Mouse (Mus musculus) megakaryocyte, adult 5-6 weeks (primary cell): ENCODE results near the gene Ralgds. TPM values are rescaled to one million over a fixed set of nuclear protein-coding genes. Genes with fewer than 3 reads are reported as not detected.
"Not testable (repeated sequence)": the region's sequence is repeated elsewhere in the genome, so short reads cannot be mapped to it uniquely, and the experiment has no call there.

Source experiments
- ATAC-seq: 2 replicates; pipeline ENCODE4 v1.8.0; 2016; ENCODE audit warnings: mild to moderate bottlenecking, inconsistent platforms; ENCODE audit not compliant: poor library complexity, severe bottlenecking
- total RNA-seq, 2 experiments: library from RNA; stranded (forward) in 1 of 2; stranded (reverse) in 1 of 2; fragments of 153-499, 151-499 nt in 1 of 2; fragments of 221-1000, 200-1000 nt in 1 of 2; gene quantifications; 2 replicates each; pipeline versions ENCODE4 v1.2.3 to v1.2.4; 2015 to 2017

The Ralgds gene
- total RNA-seq (2015) = 1.4 and 2.3 TPM in 2 replicates
- 1.8 and 2.1 TPM in 2 replicates for total RNA-seq (2017)

GRCm38 (mm10) chr2:28512798-28513401 lies at the start of gene Ralgds:
Ralgds (plus strand) TSS chr2:28513125.
- ATAC-seq = no peak

GRCm38 (mm10) chr2:28463919-28464318 lies 49.0 kb upstream of the Ralgds start:
- ATAC-seq = peak; percentile 44

- no peak for ATAC-seq
Measured at GRCm38 (mm10) chr2:28464919-28465318, 48.0 kb upstream of the Ralgds start.

- ATAC-seq = no peak
Measured at GRCm38 (mm10) chr2:28465836-28466518, 46.9 kb upstream of the Ralgds start, which contains the start of gene 1700007K13Rik. 1700007K13Rik (minus strand) TSS chr2:28466332.

GRCm38 (mm10) chr2:28467860-28468485 lies 45.0 kb upstream of the Ralgds start, which contains the start of gene Mrps2:
Mrps2 (plus strand) TSS chr2:28468066.
- ATAC-seq = peak; percentile 98

GRCm38 (mm10) chr2:28468486-28469225 lies 44.3 kb upstream of the Ralgds start:
- no peak for ATAC-seq

- no peak for ATAC-seq
Measured at GRCm38 (mm10) chr2:28469461-28469860, 43.5 kb upstream of the Ralgds start.

GRCm38 (mm10) chr2:28470591-28470990 lies 42.3 kb upstream of the Ralgds start:
- ATAC-seq = no peak

GRCm38 (mm10) chr2:28472011-28472410 lies 40.9 kb upstream of the Ralgds start:
- ATAC-seq = not testable (repeated sequence)

- not testable (repeated sequence) for ATAC-seq
Measured at GRCm38 (mm10) chr2:28477993-28478392, 34.9 kb upstream of the Ralgds start.

GRCm38 (mm10) chr2:28479208-28480204 lies 33.4 kb upstream of the Ralgds start:
- no peak for ATAC-seq

- no peak for ATAC-seq
Measured at GRCm38 (mm10) chr2:28483861-28484260, 29.1 kb upstream of the Ralgds start.

- ATAC-seq = no peak
Measured at GRCm38 (mm10) chr2:28494521-28494920, 18.4 kb upstream of the Ralgds start.

GRCm38 (mm10) chr2:28495207-28495756 lies 17.6 kb upstream of the Ralgds start:
- peak; percentile 81 for ATAC-seq

GRCm38 (mm10) chr2:28495801-28496595 lies 16.9 kb upstream of the Ralgds start:
- ATAC-seq = no peak

GRCm38 (mm10) chr2:28496671-28497070 lies 16.3 kb upstream of the Ralgds start, which contains the start of gene Gbgt1:
Gbgt1 (plus strand) TSS chr2:28496891.
- ATAC-seq = peak; percentile 62

GRCm38 (mm10) chr2:28497561-28497960 lies 15.4 kb upstream of the Ralgds start:
- ATAC-seq = no peak

GRCm38 (mm10) chr2:28498431-28498830 lies 14.5 kb upstream of the Ralgds start:
- no peak for ATAC-seq

GRCm38 (mm10) chr2:28502987-28503386 lies 9.9 kb upstream of the Ralgds start:
- ATAC-seq = no peak
